Mouse (Mus musculus) spleen, postnatal 10 days (tissue): Measurements from ENCODE around the gene Gm20388.
A peak's percentile ranks its signal among the peaks of the same experiment; 100 is the strongest.

Source experiments
- DNase-seq, 2 experiments: peaks; one replicate each; pipeline ENCODE4 v3.0.0; 2021 to 2022; ENCODE audit warnings: low spot score in 2 of 2

The Gm20388 gene

GRCm38 (mm10) chr8:122167204-122167860, 2256.7 kb downstream of the Gm20388 start:
- no peak for DNase-seq

- DNase-seq = no peak
Measured at GRCm38 (mm10) chr8:122169446-122169845, 2258.8 kb downstream of the Gm20388 start.

DNA sequence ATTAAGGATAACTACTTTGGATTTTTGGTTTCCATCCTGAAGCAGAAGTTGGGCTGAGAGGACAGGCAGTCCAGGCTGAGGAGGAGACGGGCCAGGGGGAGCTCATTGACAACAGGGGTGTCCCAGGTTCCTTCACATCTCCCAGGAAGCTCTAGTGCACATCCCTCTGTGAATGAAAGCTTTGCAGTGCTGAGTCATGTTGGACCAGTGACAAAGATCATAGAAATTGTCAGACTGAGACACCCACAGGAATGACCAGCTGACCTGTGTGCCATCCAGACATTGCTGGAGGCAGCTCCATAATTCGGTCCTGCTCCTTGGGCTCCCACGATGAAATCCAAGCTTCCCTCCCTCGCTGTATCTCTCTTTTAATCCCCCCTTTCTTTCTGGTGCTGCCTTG, 2261.2 kb downstream of the Gm20388 start:
- no peak for DNase-seq

DNA sequence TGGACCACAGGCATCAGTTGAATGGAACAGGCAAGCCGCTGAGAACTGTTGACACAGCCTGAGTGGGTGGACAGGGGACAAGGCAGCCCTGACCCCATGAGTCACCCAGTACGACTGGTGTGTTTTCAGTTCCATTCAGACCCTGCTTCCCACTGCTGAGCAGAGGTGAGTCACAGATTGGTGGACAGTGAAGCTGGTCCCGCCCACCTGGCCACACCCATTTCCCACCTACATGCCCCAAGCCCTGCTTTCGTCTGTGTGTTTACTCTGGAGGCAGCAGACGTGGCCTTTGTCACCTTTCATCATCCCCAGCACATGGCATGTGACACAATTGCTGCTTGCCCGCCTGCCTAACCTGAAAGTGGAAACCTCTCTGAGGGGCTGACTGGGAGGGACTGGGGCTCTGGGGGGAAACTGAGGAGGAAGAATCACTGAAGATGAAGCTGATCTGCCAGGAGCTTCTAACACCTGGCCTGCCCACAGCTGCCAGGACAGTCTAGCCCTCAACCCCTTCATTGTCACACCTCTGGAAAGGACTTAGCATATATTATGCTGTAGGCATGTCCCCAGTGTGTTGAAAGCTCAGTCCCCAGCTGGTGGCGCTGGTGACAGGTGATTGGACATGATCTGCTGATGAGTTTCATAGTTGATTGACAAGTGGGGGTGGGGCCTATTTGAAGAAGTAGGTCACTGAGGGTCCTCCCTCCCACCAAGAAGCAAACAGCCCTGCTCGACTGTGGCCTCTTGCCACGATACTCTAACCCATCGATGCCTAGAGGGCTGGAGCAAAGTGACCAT, 2263.7 kb downstream of the Gm20388 start:
- no peak for DNase-seq

- no peak for DNase-seq
Measured at GRCm38 (mm10) chr8:122178392-122178890, 2267.8 kb downstream of the Gm20388 start.

DNA sequence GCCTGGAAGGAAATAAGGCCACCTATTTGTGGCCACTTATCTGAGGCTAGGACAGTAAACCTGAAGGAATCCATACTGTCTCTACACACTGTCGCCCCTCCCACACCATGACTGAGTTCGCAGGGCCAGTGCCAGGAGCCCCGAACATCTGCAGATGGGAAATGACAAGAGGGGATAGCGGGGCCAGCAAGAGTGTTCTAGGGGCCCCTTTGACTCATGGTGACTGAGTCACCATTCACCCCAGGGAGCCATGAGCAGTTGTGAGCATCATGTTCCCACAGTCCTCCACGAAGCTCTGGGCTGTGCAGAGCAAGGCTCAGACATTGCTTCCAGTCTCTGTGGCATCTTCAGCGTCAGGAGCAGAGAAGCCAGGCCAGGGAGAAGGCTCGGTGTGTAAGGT, 2268.7 kb downstream of the Gm20388 start:
- DNase-seq = no peak

- DNase-seq = no peak
Measured at GRCm38 (mm10) chr8:122180116-122180515, 2269.5 kb downstream of the Gm20388 start.

GRCm38 (mm10) chr8:122181414-122181813, 2270.8 kb downstream of the Gm20388 start:
- DNase-seq = no peak

DNA sequence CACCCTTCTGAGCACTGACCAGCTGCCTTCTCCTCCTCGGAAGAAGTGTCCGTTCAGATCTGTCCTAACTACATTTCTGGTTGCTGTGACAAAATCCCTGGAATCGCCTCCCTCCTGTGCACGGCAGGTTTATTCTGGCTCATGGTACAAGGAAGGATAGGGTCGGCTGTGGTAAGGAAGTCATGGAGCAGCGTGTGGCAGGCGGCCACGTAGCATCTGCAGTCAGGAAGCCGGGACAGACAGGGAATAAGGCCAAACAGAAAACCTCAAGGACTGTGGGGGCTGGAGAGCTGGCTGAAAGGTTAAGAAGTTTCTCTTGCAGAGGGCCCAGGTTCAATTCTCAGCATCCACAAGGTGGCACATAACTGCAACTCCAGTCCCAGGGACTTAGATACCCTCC, 2271.3 kb downstream of the Gm20388 start:
- DNase-seq = no peak

- DNase-seq = no peak
Measured at GRCm38 (mm10) chr8:122186363-122186974, 2275.8 kb downstream of the Gm20388 start.

- no peak for DNase-seq
Measured at GRCm38 (mm10) chr8:122187271-122187670, 2276.6 kb downstream of the Gm20388 start.

- DNase-seq = no peak
Measured at GRCm38 (mm10) chr8:122190349-122191053, 2279.9 kb downstream of the Gm20388 start.

DNA sequence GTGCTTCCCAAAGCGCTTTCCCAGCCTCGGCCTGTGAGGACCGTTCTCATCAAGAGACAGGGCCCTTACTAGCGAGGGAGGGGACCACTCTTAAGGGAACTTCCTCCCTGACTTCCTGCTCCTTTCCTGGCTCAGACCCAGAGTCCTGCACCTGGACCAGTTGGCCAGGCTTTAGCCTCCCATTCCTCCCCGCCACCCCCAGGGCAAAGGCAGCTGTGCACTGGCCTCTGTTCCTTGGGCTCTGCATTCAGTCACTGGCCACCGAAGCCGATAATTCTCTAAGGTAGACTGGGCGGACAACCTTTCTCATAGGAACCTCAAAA, 2280.4 kb downstream of the Gm20388 start:
- no peak for DNase-seq

- no peak for DNase-seq
Measured at GRCm38 (mm10) chr8:122192771-122193170, 2282.1 kb downstream of the Gm20388 start.

DNA sequence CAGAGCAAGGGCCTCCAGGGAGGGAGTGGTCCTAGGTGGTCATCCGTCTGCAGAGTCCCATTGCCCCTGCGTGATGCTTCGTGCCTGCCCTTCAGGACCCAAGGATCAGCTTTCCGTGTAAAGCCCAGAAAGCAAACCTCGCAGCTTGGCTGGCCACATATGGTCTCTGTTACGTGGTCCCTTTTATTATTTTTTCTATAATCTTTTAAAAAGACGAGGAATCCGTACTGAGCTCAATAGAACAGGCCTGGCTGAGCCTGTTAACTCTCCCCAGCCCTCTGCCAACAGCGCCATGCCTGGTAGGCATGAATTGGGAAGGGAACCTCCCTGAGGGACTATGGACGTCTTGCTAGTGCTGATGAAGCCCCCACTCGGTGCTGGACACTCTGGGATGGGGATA, 2282.9 kb downstream of the Gm20388 start:
- DNase-seq = no peak

DNA sequence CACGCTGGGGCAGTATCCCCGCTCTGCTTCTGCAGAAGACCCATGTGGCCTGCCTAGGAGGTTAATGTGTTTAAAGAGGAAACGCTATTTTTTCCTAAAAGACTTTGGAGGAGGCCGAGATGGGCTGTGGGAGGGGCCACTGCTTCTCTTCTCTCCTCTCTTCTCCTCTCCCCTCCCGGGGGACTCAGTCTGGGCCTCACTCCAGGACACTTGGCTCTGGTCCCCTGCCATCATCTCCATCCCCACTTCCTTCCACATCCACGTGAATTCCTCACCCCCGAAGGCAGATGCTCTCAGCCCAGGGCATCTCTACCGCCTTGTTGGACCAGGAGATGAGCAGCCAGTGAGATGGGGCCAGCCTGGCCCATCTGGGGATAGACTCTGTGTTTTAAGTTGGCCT, 2283.8 kb downstream of the Gm20388 start:
- DNase-seq = peak in 1 of 2 experiments; percentile 20

GRCm38 (mm10) chr8:122197342-122197741, 2286.7 kb downstream of the Gm20388 start:
- no peak for DNase-seq

- no peak for DNase-seq
Measured at GRCm38 (mm10) chr8:122198378-122199025, 2287.9 kb downstream of the Gm20388 start.

DNA sequence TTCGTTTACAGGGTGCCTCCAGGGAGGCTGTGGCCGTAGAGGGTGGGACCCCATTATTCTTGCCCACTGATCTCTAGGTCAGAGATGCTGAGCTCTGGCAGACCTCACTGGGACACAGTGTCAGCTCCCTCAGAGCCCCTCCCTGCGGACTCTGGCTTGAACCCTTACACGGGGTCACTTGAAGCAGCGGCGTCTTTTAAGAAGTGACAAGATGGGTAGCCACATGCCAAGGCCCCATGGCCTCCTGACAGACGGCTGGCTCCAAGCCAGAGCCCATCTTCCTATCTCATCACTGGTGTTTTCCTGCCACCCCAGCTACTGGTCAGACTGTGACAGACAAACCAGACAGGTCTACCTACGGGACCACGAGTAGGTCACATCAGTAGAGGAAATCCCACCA, 2288.6 kb downstream of the Gm20388 start:
- DNase-seq = no peak

DNA sequence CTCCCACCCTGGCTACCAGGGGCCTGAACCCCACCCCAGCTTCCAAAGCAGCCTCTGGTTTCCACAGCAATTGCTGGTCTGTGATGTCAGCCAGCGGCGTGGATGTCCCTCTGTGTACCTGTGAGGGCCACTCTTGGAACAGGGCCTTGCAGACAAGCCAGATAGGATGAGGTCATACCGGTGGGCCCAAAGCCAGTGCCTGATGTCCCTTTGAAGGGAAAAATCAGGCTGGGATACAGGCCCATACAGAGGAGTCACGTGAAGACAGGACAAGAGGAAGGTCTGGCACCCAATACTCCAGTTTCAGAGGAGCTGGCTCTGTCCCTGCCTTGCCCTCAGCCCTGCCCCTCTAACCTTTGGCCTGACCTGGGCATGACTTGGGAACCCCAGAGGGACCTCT, 2289.2 kb downstream of the Gm20388 start:
- DNase-seq = no peak

- no peak for DNase-seq
Measured at GRCm38 (mm10) chr8:122211591-122211990, 2300.9 kb downstream of the Gm20388 start.

- DNase-seq = no peak
Measured at GRCm38 (mm10) chr8:122215630-122216029, 2305.0 kb downstream of the Gm20388 start.
